In the genomic region with DNA sequence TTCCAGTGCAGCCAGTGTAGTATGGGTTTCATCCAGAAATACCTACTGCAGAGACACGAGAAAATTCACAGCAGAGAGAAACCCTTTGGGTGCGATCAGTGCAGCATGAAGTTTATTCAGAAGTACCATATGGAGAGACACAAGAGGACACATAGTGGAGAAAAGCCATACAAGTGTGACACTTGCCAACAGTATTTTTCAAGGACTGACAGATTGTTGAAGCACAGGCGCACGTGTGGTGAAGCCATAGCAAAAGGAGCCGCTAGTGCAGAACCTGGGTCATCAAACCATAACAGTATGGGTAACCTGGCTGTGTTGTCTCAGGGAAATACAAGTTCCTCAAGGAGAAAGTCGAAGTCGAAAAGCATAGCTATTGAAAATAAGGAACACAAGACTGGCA, we compare ENCODE assay signal across 8 mouse cellular contexts. TPM values are rescaled to one million over a fixed set of nuclear protein-coding genes. Genes with fewer than 3 reads are reported as not detected.
DNase-seq lines count a peak whose midpoint lies in the region; ATAC-seq and TF ChIP-seq lines count a peak whose summit lies in the region.

No protein-coding gene starts in this region.

- H3K4me3 ChIP-seq in heart, embryonic 14.5 days (ENCODE audit: control insufficient read depth in 1 of 2, insufficient read depth in 1 of 2, low read depth in 1 of 2, low read length in 2 of 2) = peak overlapping the region; percentile 95 to 96
- peak overlapping the region; percentile 73 for H3K4me3 ChIP-seq in bone marrow, adult 2 months (replicated peaks; ENCODE audit: control insufficient read depth, low read depth, low read length)
- H3K4me3 ChIP-seq in hindbrain, embryonic 11.5 days (ENCODE audit: low read depth, low read length) = peak overlapping the region; percentile 94
- H3K4me3 ChIP-seq in midbrain, embryonic 13.5 days (replicated peaks) = peak overlapping the region; percentile 93

- no peak for TF ChIP-seq POLR2A in bone marrow, adult 2 months (IDR thresholded peaks at IDR 0.05; ENCODE audit: borderline replicate concordance, control insufficient read depth, low read depth, low read length)

- H3K4me1 ChIP-seq in heart, embryonic 14.5 days (ENCODE audit: control insufficient read depth in 2 of 2, insufficient read depth in 2 of 2, low read length in 2 of 2) = peaks cover 10 to 33% of the 10 kb centered on the region in 2 experiments
- H3K4me1 ChIP-seq in bone marrow, adult 2 months (ENCODE audit: control insufficient read depth, insufficient read depth, low read length) = peaks cover 3% of the 10 kb centered on the region
- peaks cover 7% of the 10 kb centered on the region for H3K4me1 ChIP-seq in hindbrain, embryonic 11.5 days (replicated peaks; ENCODE audit: control insufficient read depth, insufficient read depth, low read length)
- peaks cover 46% of the 10 kb centered on the region for H3K4me1 ChIP-seq in midbrain, embryonic 13.5 days (replicated peaks)

- no peak for ATAC-seq in heart, embryonic 14.5 days (ENCODE audit: insufficient number of reproducible peaks, insufficient read depth, low FRiP score, low read depth)
- ATAC-seq in hindbrain, embryonic 11.5 days (ENCODE audit: low FRiP score) = no peak
- ATAC-seq in midbrain, embryonic 13.5 days = no peak
- ATAC-seq in monocyte, adult 5-6 weeks (replicated peaks; ENCODE audit: insufficient number of reproducible peaks, low FRiP score, low TSS enrichment, poor library complexity, severe bottlenecking) = no peak

- H3K27me3 ChIP-seq in heart, embryonic 14.5 days (ENCODE audit: control insufficient read depth, insufficient read depth, low read length) = no peaks in the 10 kb centered on the region
- no peaks in the 10 kb centered on the region for H3K27me3 ChIP-seq in hindbrain, embryonic 11.5 days (ENCODE audit: control insufficient read depth, insufficient read depth, low read length)
- no peaks in the 10 kb centered on the region for H3K27me3 ChIP-seq in midbrain, embryonic 13.5 days

- intact Hi-C loops in heart, postnatal 10 days (cut with DNase I) = loop anchor here (5.0 kb wide), 2 partner anchors 61 to 106 kb away; no protein-coding TSS in a partner anchor

- 80% methylated on average over 7 of the region's 7 CpGs for WGBS in heart, embryonic 14.5 days
- WGBS in bone marrow, adult 2 months = 80% methylated on average over 7 of the region's 7 CpGs
- WGBS in hindbrain, embryonic 11.5 days = 87% methylated on average over 7 of the region's 7 CpGs
- 94% methylated on average over 7 of the region's 7 CpGs for WGBS in midbrain, embryonic 13.5 days

- no peak for DNase-seq in heart, postnatal 10 days
- no peak for DNase-seq in hindbrain, embryonic 11.5 days (ENCODE audit: low spot score)
- DNase-seq in layer of hippocampus, adult 9-11 months = no peak
- DNase-seq in spleen, postnatal 10 days (ENCODE audit: low spot score in 2 of 2) = no peak

- H3K9ac ChIP-seq in heart, embryonic 14.5 days (ENCODE audit: low read length) = peak overlapping the region; percentile 97
- H3K9ac ChIP-seq in hindbrain, embryonic 11.5 days (ENCODE audit: low read depth, low read length) = peak overlapping the region; percentile 95
- H3K9ac ChIP-seq in midbrain, embryonic 13.5 days (replicated peaks) = peak overlapping the region; percentile 97

- peaks cover 32% of the 10 kb centered on the region for H3K36me3 ChIP-seq in heart, embryonic 14.5 days (ENCODE audit: control insufficient read depth, insufficient read depth, low read length)
- H3K36me3 ChIP-seq in hindbrain, embryonic 11.5 days (ENCODE audit: control insufficient read depth, insufficient read depth, low read length) = peaks cover 15% of the 10 kb centered on the region; the same call in 1 of the 2 replicates
- H3K36me3 ChIP-seq in midbrain, embryonic 13.5 days = peaks cover 30% of the 10 kb centered on the region

- no peaks in the 10 kb centered on the region for H3K9me3 ChIP-seq in heart, embryonic 14.5 days (ENCODE audit: control insufficient read depth, low read length)
- no peaks in the 10 kb centered on the region for H3K9me3 ChIP-seq in hindbrain, embryonic 11.5 days (ENCODE audit: control insufficient read depth, low read length)
- no peaks in the 10 kb centered on the region for H3K9me3 ChIP-seq in midbrain, embryonic 13.5 days

- TF ChIP-seq CTCF in bone marrow, adult 2 months (IDR thresholded peaks at IDR 0.05; ENCODE audit: control insufficient read depth, insufficient read depth, low read length) = no peak

- peak overlapping the region; percentile 94 for H3K4me2 ChIP-seq in heart, embryonic 14.5 days (ENCODE audit: low read length)
- peak overlapping the region; percentile 82 for H3K4me2 ChIP-seq in hindbrain, embryonic 11.5 days (replicated peaks; ENCODE audit: low read depth, low read length)
- peak overlapping the region; percentile 95 for H3K4me2 ChIP-seq in midbrain, embryonic 13.5 days (replicated peaks)

- H3K27ac ChIP-seq in heart, embryonic 14.5 days (replicated peaks in 1 of 2; ENCODE audit: control insufficient read depth in 1 of 2, insufficient read depth in 1 of 2, low read depth in 2 of 2, low read length in 2 of 2) = no peak overlapping the region; a peak in 1 of 4 replicates
- no peak overlapping the region for H3K27ac ChIP-seq in bone marrow, adult 2 months (ENCODE audit: control insufficient read depth, insufficient read depth, low read depth, low read length, poor library complexity)
- H3K27ac ChIP-seq in hindbrain, embryonic 11.5 days (ENCODE audit: low read depth, low read length) = no peak overlapping the region
- peak overlapping the region; percentile 97; the same call in 1 of the 2 replicates for H3K27ac ChIP-seq in midbrain, embryonic 13.5 days

RNA-seq across cellular contexts. Expression of a gene that starts 1.4 kb away (rescaled TPM):
- polyA plus RNA-seq in heart, embryonic 14.5 days (2014; fragmentation: Nextera tagmentation; extraction: Ambion mirVana) = 13.2 and 14.1 TPM in 2 replicates
- 10 to 100 TPM; 12.1 to 14.8 TPM for total RNA-seq in heart, postnatal 10 days (2021)
- polyA plus RNA-seq in bone marrow, adult 2 months (2011; ENCODE audit: insufficient read depth, insufficient read length, low replicate concordance, missing spikeins) = 3.0 and 7.9 TPM in 2 replicates
- polyA plus RNA-seq in hindbrain, embryonic 11.5 days (2014; fragmentation: Nextera tagmentation; extraction: Ambion mirVana) = 38.5 and 39.3 TPM in 2 replicates
- 29.2 and 30.2 TPM in 2 replicates for polyA plus RNA-seq in midbrain, embryonic 13.5 days (2015; fragmentation: Nextera tagmentation; extraction: Ambion mirVana)
- 36.6 to 52.3 TPM (median 38.8 TPM) in 3 replicates for total RNA-seq in monocyte, adult 5-6 weeks (2017)
